Mouse (Mus musculus): ENCODE measurements around the gene Ndst4. TPM values are rescaled to one million over a fixed set of nuclear protein-coding genes. Genes with fewer than 3 reads are reported as not detected.

The Ndst4 gene
- polyA plus RNA-seq, 1 experiment from 2014 or later = 0.44 TPM

DNA sequence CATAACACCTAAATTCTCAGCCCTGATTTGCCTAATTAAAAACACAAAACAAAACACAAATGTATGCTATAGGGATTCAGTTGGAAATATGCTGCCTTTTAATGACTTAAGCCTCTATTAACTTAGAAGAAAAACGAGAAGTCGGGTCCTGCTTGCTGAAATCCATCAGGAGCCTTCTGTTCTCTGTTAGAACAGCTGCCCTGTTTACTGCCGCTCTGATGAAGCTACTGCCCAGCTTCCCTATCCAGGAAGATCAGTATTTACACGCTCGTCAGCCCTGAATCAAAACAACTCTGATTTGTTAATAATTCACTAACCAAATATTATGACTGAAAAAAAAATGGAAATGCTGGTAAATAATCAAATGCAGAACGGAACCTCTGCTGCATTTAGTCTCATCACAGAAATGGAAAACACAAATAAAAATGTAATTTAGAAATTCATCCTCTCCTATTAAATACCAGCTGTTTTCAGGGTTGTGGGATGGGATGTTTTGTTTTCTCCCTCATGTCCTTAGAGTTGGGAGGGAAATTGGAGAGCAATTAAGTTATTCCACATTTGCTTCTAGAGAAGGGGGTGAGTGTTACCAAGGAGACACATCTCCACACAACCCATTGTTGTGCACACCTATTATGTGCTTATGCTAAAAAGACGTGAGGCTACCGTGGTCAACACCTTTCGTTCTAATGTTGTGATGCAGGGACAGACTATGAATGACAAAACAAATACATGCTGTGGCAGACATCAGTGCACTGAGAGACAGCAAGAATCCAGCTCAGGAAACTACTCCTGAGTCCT is 270.3 kb downstream of the Ndst4 start:
- no peak overlapping the region for H3K9ac ChIP-seq (ENCODE audit: low read depth, low read length)
- no peak overlapping the region for H3K4me2 ChIP-seq (replicated peaks; ENCODE audit: low read depth)
- H3K4me1 ChIP-seq (replicated peaks; ENCODE audit: control insufficient read depth, insufficient read depth, low read length) = no peaks in the 10 kb centered on the region
- ATAC-seq = no peak
- no peak overlapping the region for H3K4me3 ChIP-seq (ENCODE audit: low read depth, low read length)
- H3K9me3 ChIP-seq (ENCODE audit: control insufficient read depth) = no peaks in the 10 kb centered on the region
- no peaks in the 10 kb centered on the region for H3K27me3 ChIP-seq (replicated peaks; ENCODE audit: control insufficient read depth, insufficient read depth, low read length)
- H3K27ac ChIP-seq (ENCODE audit: low read depth, low read length) = no peak overlapping the region
- TF ChIP-seq CTCF (IDR thresholded peaks at IDR 0.05; ENCODE audit: low read depth) = no peak
- H3K36me3 ChIP-seq (ENCODE audit: control insufficient read depth, insufficient read depth) = no peaks in the 10 kb centered on the region
- 47% methylated on average over 9 of the region's 9 CpGs for WGBS

DNA sequence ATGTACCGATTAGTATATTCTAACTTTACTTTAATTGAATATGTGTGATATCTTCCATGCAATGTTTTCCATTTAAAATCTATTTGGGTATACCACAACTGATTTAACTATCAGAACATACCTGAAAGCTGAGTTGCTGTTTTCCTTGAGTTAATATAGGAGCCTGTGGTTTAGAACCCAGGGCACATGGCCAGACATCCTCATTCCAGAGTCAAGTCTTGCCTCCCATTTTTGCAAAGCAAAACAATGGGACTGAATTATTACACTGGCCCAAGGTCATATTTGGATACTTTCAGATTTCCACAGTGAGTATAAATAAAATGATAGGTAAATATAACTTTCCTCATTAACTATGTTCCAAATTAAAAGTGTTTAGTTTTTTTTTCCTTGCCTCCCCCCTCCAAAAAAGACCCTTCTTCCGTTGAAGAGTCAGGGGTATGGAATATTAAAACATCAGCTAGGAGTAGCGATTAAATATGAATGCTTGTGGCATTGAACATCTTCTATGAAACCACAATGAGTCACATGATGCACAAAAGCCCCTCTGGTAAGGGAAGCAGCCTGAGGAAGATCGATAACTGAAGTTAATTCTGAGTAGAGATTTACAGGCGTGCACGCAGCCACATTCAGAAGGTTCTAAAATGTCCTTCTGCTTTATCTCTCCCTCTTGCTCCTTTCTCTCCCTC is 271.5 kb downstream of the Ndst4 start:
- Histone ChIP-seq H3K9me3 (ENCODE audit: control insufficient read depth) (no peaks in the 10 kb centered on the region), H3K9ac (ENCODE audit: low read depth, low read length) (no peak overlapping the region), H3K4me1 (replicated peaks; ENCODE audit: control insufficient read depth, insufficient read depth, low read length) (no peaks in the 10 kb centered on the region), H3K27me3 (replicated peaks; ENCODE audit: control insufficient read depth, insufficient read depth, low read length) (no peaks in the 10 kb centered on the region), H3K36me3 (ENCODE audit: control insufficient read depth, insufficient read depth) (no peaks in the 10 kb centered on the region), H3K4me2 (replicated peaks; ENCODE audit: low read depth) (no peak overlapping the region), H3K27ac (ENCODE audit: low read depth, low read length) (no peak overlapping the region), H3K4me3 (ENCODE audit: low read depth, low read length) (no peak overlapping the region)
- 84% methylated on average over 6 of the region's 6 CpGs for WGBS
- no peak for ATAC-seq
- no peak for TF ChIP-seq CTCF (IDR thresholded peaks at IDR 0.05; ENCODE audit: low read depth)

DNA sequence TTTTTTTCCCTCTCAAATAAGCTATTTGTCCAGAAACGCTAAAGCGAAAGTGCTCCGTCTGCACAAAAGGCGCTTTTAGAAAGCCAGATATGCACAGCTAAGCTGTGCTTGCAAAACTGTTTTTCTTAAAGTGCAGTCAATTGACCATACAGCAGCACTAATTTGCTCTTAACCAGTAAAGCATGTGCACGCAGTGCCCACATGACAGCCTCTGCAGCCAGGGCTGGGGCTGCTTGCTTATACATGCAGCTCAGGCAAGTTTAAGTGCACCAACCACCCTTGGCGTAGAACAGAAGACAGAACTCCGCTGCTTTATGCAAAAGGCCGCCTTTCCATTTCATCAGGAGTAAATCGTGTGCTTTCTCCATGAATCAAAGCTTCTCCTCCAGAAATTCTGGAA is 275.0 kb downstream of the Ndst4 start:
- Histone ChIP-seq H3K4me3 (ENCODE audit: low read depth, low read length) (no peak overlapping the region), H3K4me2 (replicated peaks; ENCODE audit: low read depth) (no peak overlapping the region), H3K9me3 (ENCODE audit: control insufficient read depth) (no peaks in the 10 kb centered on the region), H3K27ac (ENCODE audit: low read depth, low read length) (no peak overlapping the region), H3K4me1 (replicated peaks; ENCODE audit: control insufficient read depth, insufficient read depth, low read length) (no peaks in the 10 kb centered on the region), H3K36me3 (ENCODE audit: control insufficient read depth, insufficient read depth) (no peaks in the 10 kb centered on the region), H3K27me3 (replicated peaks; ENCODE audit: control insufficient read depth, insufficient read depth, low read length) (no peaks in the 10 kb centered on the region), H3K9ac (ENCODE audit: low read depth, low read length) (no peak overlapping the region)
- no peak for ATAC-seq
- 76% methylated on average over 9 of the region's 9 CpGs for WGBS
- TF ChIP-seq CTCF (IDR thresholded peaks at IDR 0.05; ENCODE audit: low read depth) = no peak

DNA sequence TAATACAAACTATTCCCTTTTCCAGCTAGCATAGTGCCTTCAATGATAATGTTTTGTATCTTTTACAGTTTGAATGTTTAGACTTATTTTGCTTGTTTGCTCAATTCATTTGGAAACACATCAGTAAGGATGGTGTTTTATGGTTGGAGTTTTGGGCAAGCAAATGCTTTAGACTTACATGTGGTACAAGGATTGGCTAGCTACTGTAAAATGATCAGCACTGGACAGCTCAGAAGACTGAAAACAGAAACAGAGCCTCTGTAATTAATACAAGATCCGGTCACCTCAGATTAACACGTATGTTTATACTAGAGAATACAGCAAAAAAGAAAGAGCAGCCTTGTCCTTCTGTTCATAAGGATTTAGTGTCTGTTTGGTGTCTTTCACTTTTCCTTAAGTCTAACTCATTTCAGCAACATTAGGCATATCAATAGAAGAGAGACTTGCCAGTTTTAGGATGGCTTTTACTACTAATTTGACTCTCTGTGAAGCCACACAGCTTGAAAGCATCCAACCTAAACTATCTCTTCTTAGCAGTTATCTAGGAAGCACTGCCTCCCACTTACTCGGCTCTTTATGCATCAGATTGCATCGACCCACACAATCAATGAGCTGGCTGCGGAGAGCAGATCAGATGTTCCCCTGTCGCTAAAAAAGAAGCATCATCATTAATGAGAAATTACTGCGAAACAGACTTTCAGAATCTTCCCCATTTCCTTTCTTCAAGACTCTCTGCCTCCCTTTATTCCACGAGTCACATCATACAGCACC is 279.8 kb downstream of the Ndst4 start:
- 68% methylated on average over 8 of the region's 8 CpGs for WGBS

DNA sequence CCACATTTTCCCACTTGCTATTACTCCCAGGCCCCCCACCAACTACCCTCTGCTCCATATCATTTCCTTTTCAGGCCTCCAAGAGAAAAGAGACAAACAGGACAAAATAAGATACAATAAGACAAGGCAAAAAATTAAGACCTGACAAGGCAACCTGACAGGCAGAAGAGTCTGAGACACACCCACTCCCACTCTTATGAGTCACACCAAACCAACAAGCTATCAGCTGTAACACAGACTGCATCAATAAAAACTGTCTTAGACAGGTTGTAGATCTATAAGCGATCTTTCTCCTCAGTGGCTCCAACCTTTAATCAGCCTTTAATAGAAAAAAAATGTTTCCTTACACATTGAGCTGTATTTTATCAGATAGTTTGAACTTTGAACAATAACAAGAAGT is 280.7 kb downstream of the Ndst4 start:
- H3K9me3 ChIP-seq (ENCODE audit: control insufficient read depth) = no peaks in the 10 kb centered on the region
- WGBS = 68% methylated on average over 1 of the region's 1 CpGs
- no peak for TF ChIP-seq CTCF (IDR thresholded peaks at IDR 0.05; ENCODE audit: low read depth)

More for the DNA sequence above, 279.8 kb downstream of the Ndst4 start:
- H3K27me3 ChIP-seq (replicated peaks; ENCODE audit: control insufficient read depth, insufficient read depth, low read length) = no peaks in the 10 kb centered on the region
- no peaks in the 10 kb centered on the region for H3K36me3 ChIP-seq (ENCODE audit: control insufficient read depth, insufficient read depth)
- no peaks in the 10 kb centered on the region for H3K4me1 ChIP-seq (replicated peaks; ENCODE audit: control insufficient read depth, insufficient read depth, low read length)
- TF ChIP-seq CTCF (IDR thresholded peaks at IDR 0.05; ENCODE audit: low read depth) = no peak
- no peak overlapping the region for H3K9ac ChIP-seq (ENCODE audit: low read depth, low read length)
- no peak overlapping the region for H3K4me2 ChIP-seq (replicated peaks; ENCODE audit: low read depth)
- no peak overlapping the region for H3K4me3 ChIP-seq (ENCODE audit: low read depth, low read length)
- no peak for ATAC-seq
- H3K27ac ChIP-seq (ENCODE audit: low read depth, low read length) = no peak overlapping the region
- no peaks in the 10 kb centered on the region for H3K9me3 ChIP-seq (ENCODE audit: control insufficient read depth)

DNA sequence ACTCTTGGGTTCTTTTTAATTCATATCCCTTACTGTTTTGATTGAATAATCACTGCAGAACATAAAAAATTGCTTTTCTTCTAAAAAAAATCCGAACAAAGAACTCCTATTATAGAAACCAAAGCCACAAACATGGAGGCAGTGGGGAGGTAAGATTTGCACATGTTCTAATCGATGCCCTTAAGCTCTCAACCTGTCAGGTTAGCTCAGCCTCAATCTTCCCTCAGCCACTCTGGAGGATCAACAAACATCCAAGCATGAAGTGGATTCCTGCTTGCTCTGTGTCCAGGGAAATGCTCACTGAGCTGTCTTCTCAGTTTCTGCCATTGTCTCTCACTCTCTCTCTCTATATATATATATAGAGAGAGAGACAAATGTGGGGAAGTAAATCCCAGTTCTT is 283.7 kb downstream of the Ndst4 start:
- H3K9me3 ChIP-seq (ENCODE audit: control insufficient read depth) = no peaks in the 10 kb centered on the region
- H3K4me3 ChIP-seq (ENCODE audit: low read depth, low read length) = no peak overlapping the region
- no peak overlapping the region for H3K27ac ChIP-seq (ENCODE audit: low read depth, low read length)
- H3K4me2 ChIP-seq (replicated peaks; ENCODE audit: low read depth) = no peak overlapping the region
- H3K27me3 ChIP-seq (replicated peaks; ENCODE audit: control insufficient read depth, insufficient read depth, low read length) = no peaks in the 10 kb centered on the region
- TF ChIP-seq CTCF (IDR thresholded peaks at IDR 0.05; ENCODE audit: low read depth) = no peak
- no peak for ATAC-seq
- H3K36me3 ChIP-seq (ENCODE audit: control insufficient read depth, insufficient read depth) = no peaks in the 10 kb centered on the region
- no peaks in the 10 kb centered on the region for H3K4me1 ChIP-seq (replicated peaks; ENCODE audit: control insufficient read depth, insufficient read depth, low read length)
- no peak overlapping the region for H3K9ac ChIP-seq (ENCODE audit: low read depth, low read length)
- WGBS = 67% methylated on average over 2 of the region's 2 CpGs

More for the DNA sequence above, 280.7 kb downstream of the Ndst4 start:
- Histone ChIP-seq H3K36me3 (ENCODE audit: control insufficient read depth, insufficient read depth) (no peaks in the 10 kb centered on the region), H3K9ac (ENCODE audit: low read depth, low read length) (no peak overlapping the region), H3K4me3 (ENCODE audit: low read depth, low read length) (no peak overlapping the region), H3K27ac (ENCODE audit: low read depth, low read length) (no peak overlapping the region), H3K4me1 (replicated peaks; ENCODE audit: control insufficient read depth, insufficient read depth, low read length) (no peaks in the 10 kb centered on the region), H3K4me2 (replicated peaks; ENCODE audit: low read depth) (no peak overlapping the region), H3K27me3 (replicated peaks; ENCODE audit: control insufficient read depth, insufficient read depth, low read length) (no peaks in the 10 kb centered on the region)
- ATAC-seq = no peak
